Mouse (Mus musculus) forebrain, embryonic 11.5 days (tissue): Measurements from ENCODE around the gene Pnp. TPM values are rescaled to one million over a fixed set of nuclear protein-coding genes. Genes with fewer than 3 reads are reported as not detected.

Experiments used
- polyA plus RNA-seq: library from polyadenylated mRNA; unstranded; fragments of >200 nt; fragmentation: Nextera tagmentation; extraction: Ambion mirVana; gene quantifications from 2 replicates; pipeline ENCODE4 v1.2.1, GENCODE M21; 2014

The Pnp gene
- polyA plus RNA-seq, 1 experiment from 2014 or later = 69.6 TPM

Other genes with a start within 250 kb of the Pnp start
- not detected in 2 replicates for gene Olfr747, start 237.9 kb upstream of the Pnp start, polyA plus RNA-seq
- not detected in 2 replicates for gene Olfr748, start 223.7 kb upstream of the Pnp start, polyA plus RNA-seq
- not detected in 2 replicates for gene Olfr749, start 186.0 kb upstream of the Pnp start, polyA plus RNA-seq
- 101 and 109 TPM in 2 replicates for gene Ttc5, start 145.6 kb upstream of the Pnp start, polyA plus RNA-seq
- not detected in 2 replicates for gene Ccnb1ip1, start 123.3 kb upstream of the Pnp start, polyA plus RNA-seq
- 73.9 and 87.7 TPM in 2 replicates for gene Parp2, start 123.2 kb upstream of the Pnp start, polyA plus RNA-seq
- gene Tep1, start 60.5 kb upstream of the Pnp start, polyA plus RNA-seq = 4.4 and 5.2 TPM in 2 replicates
- 0.16 and 0.21 TPM in 2 replicates for gene Klhl33, start 33.6 kb upstream of the Pnp start, polyA plus RNA-seq
- gene Osgep, start 6.2 kb upstream of the Pnp start, polyA plus RNA-seq = 158 and 179 TPM in 2 replicates
- 399 and 410 TPM in 2 replicates for gene Apex1, start 6.1 kb upstream of the Pnp start, polyA plus RNA-seq
- 54.4 and 67.3 TPM in 2 replicates for gene Pip4p1, start 226 bp upstream of the Pnp start, polyA plus RNA-seq
- gene Gm49342, start 13.4 kb downstream of the Pnp start, polyA plus RNA-seq = not detected in 2 replicates
- 0.24 and 0.39 TPM in 2 replicates for gene Pnp2, start 24.9 kb downstream of the Pnp start, polyA plus RNA-seq
- not detected in 2 replicates for gene Rnase10, start 76.7 kb downstream of the Pnp start, polyA plus RNA-seq
- gene Rnase9, start 110.8 kb downstream of the Pnp start, polyA plus RNA-seq = not detected in 2 replicates
- not detected in 2 replicates for gene Rnase11, start 119.1 kb downstream of the Pnp start, polyA plus RNA-seq
- gene Rnase12, start 126.6 kb downstream of the Pnp start, polyA plus RNA-seq = not detected in 2 replicates
- gene Olfr750, start 143.4 kb downstream of the Pnp start, polyA plus RNA-seq = 0.04 TPM in 1 of 2 replicates, not detected in the other
- 10.8 and 11.4 TPM in 2 replicates for gene Rnase4, start 160.0 kb downstream of the Pnp start, polyA plus RNA-seq
- 1.9 and 3.0 TPM in 2 replicates for gene Ang, start 160.1 kb downstream of the Pnp start, polyA plus RNA-seq
- 0.19 TPM in 1 of 2 replicates, not detected in the other for gene Eddm3b, start 183.3 kb downstream of the Pnp start, polyA plus RNA-seq
- gene Rnase6, start 192.8 kb downstream of the Pnp start, polyA plus RNA-seq = not detected in 2 replicates
- gene Rnase1, start 215.7 kb downstream of the Pnp start, polyA plus RNA-seq = not detected in 2 replicates
- not detected in 2 replicates for gene Rnase2b, start 231.2 kb downstream of the Pnp start, polyA plus RNA-seq